Mouse (Mus musculus) embryonic fibroblast, embryonic 13.5 days (primary cell): ENCODE measurements around the gene Ubtf.

Source experiments
- CTCF ChIP-seq: IDR thresholded peaks from 2 replicates; pipeline ENCODE4 v1.5.1; 2011; ENCODE audit warnings: mild to moderate bottlenecking, control low read depth, low read length, moderate library complexity, borderline replicate concordance; ENCODE audit not compliant: insufficient read depth
- POLR2A ChIP-seq: IDR thresholded peaks from 2 replicates; pipeline ENCODE4 v1.6.1; 2011; ENCODE audit warnings: low read depth, mild to moderate bottlenecking, control low read depth, low read length, moderate library complexity

GRCm38 (mm10) chr11:102329518-102329917 is 10.0 kb upstream of the Ubtf start:
- TF ChIP-seq CTCF: no peak
- TF ChIP-seq POLR2A: no peak
